Mouse (Mus musculus) testis, adult 2 months (tissue): ENCODE measurements around the gene Sidt1.

Experiments used
- CTCF ChIP-seq: fragments of 200-500 bp; IDR thresholded peaks from 2 replicates; pipeline ENCODE4 v1.5.1; 2012; ENCODE audit warnings: low read depth, mild to moderate bottlenecking, inconsistent platforms, low read length, moderate library complexity; ENCODE audit not compliant: control insufficient read depth, insufficient read depth, insufficient replicate concordance
- POLR2A ChIP-seq: fragments of 200-500 bp; IDR thresholded peaks from 2 replicates; pipeline ENCODE4 v1.6.1; 2012; ENCODE audit warnings: low read depth, mild to moderate bottlenecking, inconsistent platforms, low read length, moderate library complexity; ENCODE audit not compliant: control insufficient read depth

- TF ChIP-seq POLR2A (no peak), CTCF (no peak)
Observed at GRCm38 (mm10) chr16:44381578-44381977, 48.6 kb upstream of the Sidt1 start.
